Comparison of ENCODE assay signal across 7 mouse cellular contexts in genomic region chr1:165853729-165854420, GRCm38 (mm10).
A peak's percentile ranks its signal among the peaks of the same experiment; 100 is the strongest.
DNase-seq lines count a peak whose midpoint lies in the region; ATAC-seq and TF ChIP-seq lines count a peak whose summit lies in the region.

No protein-coding gene starts in this region.

- 61% methylated on average over 10 of the region's 10 CpGs for WGBS in forebrain, embryonic 16.5 days
- 48% methylated on average over 10 of the region's 10 CpGs for WGBS in lung, embryonic 14.5 days

- H3K4me2 ChIP-seq in forebrain, embryonic 16.5 days (ENCODE audit: low read length), result no peak overlapping the region
- no peak overlapping the region for H3K4me2 ChIP-seq in lung, embryonic 14.5 days

- peak; percentile 90 for TF ChIP-seq CTCF in lung, embryonic 14.5 days (IDR thresholded peaks at IDR 0.05; ENCODE audit: low read depth)

- H3K36me3 ChIP-seq in ES-E14 (ENCODE audit: control insufficient read depth, insufficient read depth, low read length, poor library complexity, severe bottlenecking), result no peaks in the 10 kb centered on the region
- no peaks in the 10 kb centered on the region for H3K36me3 ChIP-seq in forebrain, embryonic 16.5 days (ENCODE audit: control insufficient read depth, insufficient read depth)
- no peaks in the 10 kb centered on the region for H3K36me3 ChIP-seq in lung, embryonic 14.5 days (ENCODE audit: insufficient read depth)

- H3K4me3 ChIP-seq in ES-E14 (ENCODE audit: insufficient read depth in 1 of 2, low read depth in 1 of 2, low read length in 2 of 2, poor library complexity in 1 of 2, severe bottlenecking in 1 of 2), result no peak overlapping the region
- H3K4me3 ChIP-seq in forebrain, embryonic 16.5 days (replicated peaks; ENCODE audit: low read length), result no peak overlapping the region
- no peak overlapping the region for H3K4me3 ChIP-seq in lung, embryonic 14.5 days (ENCODE audit: low read depth, low read length)

- H3K4me1 ChIP-seq in ES-E14 (ENCODE audit: control insufficient read depth in 2 of 2, insufficient read depth in 2 of 2, low read length in 2 of 2, poor library complexity in 1 of 2), result no peaks in the 10 kb centered on the region
- H3K4me1 ChIP-seq in forebrain, embryonic 16.5 days (replicated peaks; ENCODE audit: control insufficient read depth, insufficient read depth, low read length), result peaks cover 5% of the 10 kb centered on the region
- peaks cover 3% of the 10 kb centered on the region for H3K4me1 ChIP-seq in lung, embryonic 14.5 days (ENCODE audit: insufficient read depth)

- H3K27ac ChIP-seq in ES-E14 (ENCODE audit: insufficient read depth, low read depth, low read length, poor library complexity, severe bottlenecking), result no peak overlapping the region
- no peak overlapping the region for H3K27ac ChIP-seq in forebrain, embryonic 16.5 days (ENCODE audit: low read length)
- H3K27ac ChIP-seq in lung, embryonic 14.5 days (ENCODE audit: low read depth), result no peak overlapping the region

- no peak overlapping the region for H3K9ac ChIP-seq in ES-E14 (ENCODE audit: insufficient read depth, low read depth, low read length, poor library complexity, severe bottlenecking)
- H3K9ac ChIP-seq in forebrain, embryonic 16.5 days (replicated peaks; ENCODE audit: low read depth, low read length), result no peak overlapping the region
- H3K9ac ChIP-seq in lung, embryonic 14.5 days, result no peak overlapping the region

- no peaks in the 10 kb centered on the region for H3K27me3 ChIP-seq in forebrain, embryonic 16.5 days (replicated peaks; ENCODE audit: control insufficient read depth, insufficient read depth, low read length)
- no peaks in the 10 kb centered on the region for H3K27me3 ChIP-seq in lung, embryonic 14.5 days (ENCODE audit: insufficient read depth, low read length)

- peak; percentile 82 for DNase-seq in CD4-positive helper T cell, adult 2 months (ENCODE audit: low read depth, low spot score)
- DNase-seq in ES-E14 (ENCODE audit: low read depth, low spot score), result peak; percentile 61
- peak; percentile 49 for DNase-seq in cerebellum, adult 11 months
- DNase-seq in kidney, postnatal 14 days, result peak; percentile 63
- peak; percentile 87 for DNase-seq in lung, embryonic 14.5 days
- DNase-seq in skeletal muscle tissue, adult 2 months (ENCODE audit: low read depth, low spot score), result peak; percentile 55

- H3K9me3 ChIP-seq in ES-E14 (ENCODE audit: control insufficient read depth, insufficient read depth, low read depth, low read length), result no peaks in the 10 kb centered on the region
- no peaks in the 10 kb centered on the region for H3K9me3 ChIP-seq in forebrain, embryonic 16.5 days (ENCODE audit: control insufficient read depth, low read length)
- H3K9me3 ChIP-seq in lung, embryonic 14.5 days (ENCODE audit: low read depth, low read length), result no peaks in the 10 kb centered on the region

- in situ Hi-C loops in ES-E14 (cut with MboI; ENCODE audit: low sequenced_read_pairs in 2 of 2, unreplicated experiment in 2 of 2), result no loop called here

- peak; percentile 55 for ATAC-seq in forebrain, embryonic 16.5 days
- peak; percentile 28; the same call in 1 of the 2 replicates for ATAC-seq in lung, embryonic 14.5 days (ENCODE audit: insufficient read depth)

TF ChIP-seq in ES-E14, 5 proteins besides CTCF, POLR2A, EP300 and RAD21:
- TF ChIP-seq MAFK (IDR thresholded peaks at IDR 0.05; ENCODE audit: insufficient read depth, low read depth, low read length), result no peak
- peak; percentile 55; the same call in 1 of the 2 replicates for TF ChIP-seq ZC3H11A (IDR thresholded peaks at IDR 0.05; ENCODE audit: borderline replicate concordance, low read depth, low read length)
